Mouse (Mus musculus): ENCODE measurements around the gene Map7. TPM values are rescaled to one million over a fixed set of nuclear protein-coding genes. Genes with fewer than 3 reads are reported as not detected.

Map7 gene
- total RNA-seq, 2 experiments from 2014 or later: 42.3 to 49.4 TPM

Small RNA genes within 50 kb of the gene (microRNA-seq; reads per million reads assigned to microRNA genes)
- gene Mir6413: 0 reads per million in 2 experiments

Other genes starting within 250 kb of the Map7 start
- gene Pex7, start 240.8 kb upstream of the Map7 start, total RNA-seq (2021): 10 to 100 TPM; 23.5 to 26.5 TPM
- 10 to 100 TPM; 18.6 to 19.0 TPM for gene Map3k5, start 214.0 kb upstream of the Map7 start, total RNA-seq (2021)
- gene Bclaf1, start 164.0 kb downstream of the Map7 start, total RNA-seq (2021): 100 to 1,000 TPM; 123 to 140 TPM
- gene Mtfr2, start 199.3 kb downstream of the Map7 start, total RNA-seq (2021): 1 to 10 TPM in 1 of 2 experiments, under 1 TPM in 1; 0.71 to 2.1 TPM